In the genomic region with DNA sequence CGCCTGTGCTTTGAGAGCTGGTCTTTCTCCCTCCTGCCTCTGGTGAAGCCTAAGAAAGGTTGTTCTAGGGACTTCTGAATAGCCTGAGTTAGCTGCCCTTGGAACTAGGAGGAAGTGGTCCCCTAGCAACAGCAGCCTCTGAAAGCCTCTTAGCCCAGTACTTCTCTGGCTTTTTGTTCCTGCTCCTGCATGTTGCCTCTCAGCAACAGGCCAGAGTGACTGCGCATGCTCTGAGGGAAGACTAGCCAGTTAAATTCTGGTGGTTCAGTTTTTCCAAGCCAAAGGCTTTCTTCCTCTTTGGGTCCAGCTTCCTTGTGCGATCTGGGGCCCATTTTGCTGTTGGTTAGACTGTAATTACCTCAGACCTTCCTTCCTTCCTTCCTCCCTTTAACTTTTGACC, we compare ENCODE assay signal across 10 mouse cellular contexts.
A peak's percentile ranks its signal among the peaks of the same experiment; 100 is the strongest.
DNase-seq lines count a peak whose midpoint lies in the region; ATAC-seq and TF ChIP-seq lines count a peak whose summit lies in the region.
"Had no signal": no experiment of that assay in that cellular context is flagged by ENCODE, and none has a peak within 500 bp of the region (broad histone marks: within the 10 kb centered on the region; RNA-seq: fewer than 3 reads in every experiment).

No protein-coding gene starts in this region.

- no peak for TF ChIP-seq CTCF in thymus, adult 2 months (IDR thresholded peaks at IDR 0.05; ENCODE audit: borderline replicate concordance, control insufficient read depth, extremely low read depth, insufficient read depth, low read length, poor library complexity)

- no peak for TF ChIP-seq POLR2A in thymus, adult 2 months (IDR thresholded peaks at IDR 0.05; ENCODE audit: control insufficient read depth, extremely low read depth, insufficient read depth, low read length, poor library complexity)

- ATAC-seq in erythroblast, adult 5-6 weeks (replicated peaks; ENCODE audit: low FRiP score, poor library complexity, severe bottlenecking) = no peak

- no peaks in the 10 kb centered on the region for H3K27me3 ChIP-seq in thymus, adult 2 months (ENCODE audit: control insufficient read depth, insufficient read depth, low read length)
- H3K27me3 ChIP-seq: embryonic facial prominence, embryonic 15.5 days; limb, embryonic 12.5 days had no signal

- peak; percentile 9 to 32 for DNase-seq in adrenal gland, postnatal 36 days
- DNase-seq in adrenal gland, adult 8-10 months = no peak
- DNase-seq in thymus, adult 2 months = peak; percentile 35
- no peak for DNase-seq in thymus, adult 18-20 months
- DNase-seq in left cerebral cortex, postnatal 10 days (ENCODE audit: extremely low spot score in 1 of 2, low spot score in 2 of 2) = peak; percentile 54 to 69
- peak; percentile 72 to 75 for DNase-seq in monocyte, adult 2 months (ENCODE audit: low read depth in 1 of 2, low spot score in 2 of 2)
- DNase-seq in cerebellum, postnatal 4 days (ENCODE audit: low spot score in 2 of 2) = no peak

- intact Hi-C loops in left cerebral cortex, postnatal 10 days (cut with DNase I) = no loop called here

- 50% methylated on average over 3 of the region's 3 CpGs for WGBS in thymus, adult 2 months

- no peak overlapping the region for H3K27ac ChIP-seq in thymus, adult 2 months (ENCODE audit: control insufficient read depth, insufficient read depth, low read length)
- H3K27ac ChIP-seq: embryonic facial prominence, embryonic 15.5 days; limb, embryonic 12.5 days had no signal

- no peaks in the 10 kb centered on the region for H3K36me3 ChIP-seq in thymus, adult 2 months (ENCODE audit: control insufficient read depth, insufficient read depth, low read length)
- H3K36me3 ChIP-seq: embryonic facial prominence, embryonic 15.5 days; limb, embryonic 12.5 days had no signal

- H3K4me3 ChIP-seq in thymus, adult 2 months (ENCODE audit: control insufficient read depth, insufficient read depth, low read length) = no peak overlapping the region
- H3K4me3 ChIP-seq: embryonic facial prominence, embryonic 15.5 days; limb, embryonic 12.5 days had no signal

- H3K4me1 ChIP-seq in thymus, adult 2 months (replicated peaks; ENCODE audit: control insufficient read depth, insufficient read depth, low read length) = peaks cover 17% of the 10 kb centered on the region
- H3K4me1 ChIP-seq: embryonic facial prominence, embryonic 15.5 days; limb, embryonic 12.5 days had no signal

Comparison
In these comparisons a context has a peak if more than half of its experiments do, and no peak if none do; other contexts are left out.
1. DNase-seq: peak in adrenal gland, postnatal 36 days (2 of 2), thymus, adult 2 months (single experiment), left cerebral cortex, postnatal 10 days (2 of 2) and monocyte, adult 2 months (2 of 2); none in adrenal gland, adult 8-10 months (single experiment), thymus, adult 18-20 months (0 of 2) and cerebellum, postnatal 4 days (0 of 2).